Mouse (Mus musculus): ENCODE measurements around the gene Thtpa. TPM values are rescaled to one million over a fixed set of nuclear protein-coding genes. Genes with fewer than 3 reads are reported as not detected.

Thtpa gene
- total and polyA plus RNA-seq, 3 experiments, result 9.0 to 13.2 TPM; not detected in 1

DNA sequence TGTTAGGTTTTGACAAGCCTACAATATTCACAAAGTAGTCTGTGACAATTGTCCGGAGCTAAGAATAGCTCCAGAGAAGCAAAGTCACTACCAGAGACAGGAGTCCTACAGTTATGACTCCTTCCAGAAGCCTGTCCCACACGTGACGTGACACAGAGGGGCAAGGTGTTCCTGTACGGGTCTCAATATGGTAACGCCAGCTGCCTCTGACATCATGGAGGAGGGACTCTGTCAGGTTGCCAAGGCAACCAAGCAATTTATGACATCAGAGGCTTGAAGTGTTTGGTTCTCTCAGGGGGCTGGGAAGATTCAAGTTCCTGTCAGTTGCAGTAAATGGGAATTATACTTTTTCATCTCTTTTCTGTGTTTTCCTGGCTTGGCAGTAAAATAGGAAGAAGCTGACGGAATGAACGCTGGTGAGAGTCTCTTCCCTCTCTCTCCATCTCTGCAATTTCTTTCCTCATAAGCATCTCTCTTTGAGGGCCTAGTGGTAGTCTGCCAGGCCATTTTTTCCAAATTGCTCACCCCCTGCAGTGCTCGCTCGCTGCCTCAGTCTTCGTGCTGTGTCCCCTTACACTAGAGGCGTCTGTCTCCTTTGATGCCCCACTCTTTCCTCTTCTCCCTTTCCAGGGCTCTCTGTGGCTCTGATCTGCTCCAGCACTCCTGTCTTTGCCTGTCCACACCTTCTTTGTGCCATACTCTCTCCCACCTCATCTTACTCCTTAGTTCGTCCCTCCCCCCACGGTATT is 5.2 kb upstream of the Thtpa start:
- H3K9me3 ChIP-seq (replicated peaks; ENCODE audit: insufficient read depth, low read length), result no peaks in the 10 kb centered on the region
- TF ChIP-seq POLR2AphosphoS5 (IDR thresholded peaks at IDR 0.05; ENCODE audit: borderline replicate concordance, low read depth, low read length), result no peak
- no peak for TF ChIP-seq JUND (IDR thresholded peaks at IDR 0.05; ENCODE audit: low read depth, low read length)
- H3K27ac ChIP-seq (ENCODE audit: control insufficient read depth, low read depth, low read length), result no peak overlapping the region
- no peak overlapping the region for H3K9ac ChIP-seq (ENCODE audit: control insufficient read depth, low read depth, low read length, poor library complexity, severe bottlenecking)
- no peak overlapping the region for H3K4me3 ChIP-seq (ENCODE audit: control insufficient read depth in 1 of 2, insufficient read depth in 1 of 2, low read depth in 2 of 2, low read length in 2 of 2)
- DNase-seq (ENCODE audit: low read depth, low spot score), result no peak
- no peaks in the 10 kb centered on the region; the same call in 1 of the 2 replicates for H3K79me2 ChIP-seq (ENCODE audit: control insufficient read depth, insufficient read depth, low read length, poor library complexity)
- no peaks in the 10 kb centered on the region for H3K27me3 ChIP-seq (ENCODE audit: control insufficient read depth in 1 of 2, insufficient read depth in 2 of 2, low read length in 2 of 2)
- H3K36me3 ChIP-seq (ENCODE audit: control insufficient read depth in 1 of 2, insufficient read depth in 2 of 2, low read length in 2 of 2), result peaks cover 0 to 4% of the 10 kb centered on the region in 2 experiments; a peak in 1 of 4 replicates
- H3K4me1 ChIP-seq (ENCODE audit: control insufficient read depth in 1 of 2, insufficient read depth in 2 of 2, low read length in 2 of 2), result peaks cover 0 to 5% of the 10 kb centered on the region in 2 experiments; a peak in 2 of 4 replicates

DNA sequence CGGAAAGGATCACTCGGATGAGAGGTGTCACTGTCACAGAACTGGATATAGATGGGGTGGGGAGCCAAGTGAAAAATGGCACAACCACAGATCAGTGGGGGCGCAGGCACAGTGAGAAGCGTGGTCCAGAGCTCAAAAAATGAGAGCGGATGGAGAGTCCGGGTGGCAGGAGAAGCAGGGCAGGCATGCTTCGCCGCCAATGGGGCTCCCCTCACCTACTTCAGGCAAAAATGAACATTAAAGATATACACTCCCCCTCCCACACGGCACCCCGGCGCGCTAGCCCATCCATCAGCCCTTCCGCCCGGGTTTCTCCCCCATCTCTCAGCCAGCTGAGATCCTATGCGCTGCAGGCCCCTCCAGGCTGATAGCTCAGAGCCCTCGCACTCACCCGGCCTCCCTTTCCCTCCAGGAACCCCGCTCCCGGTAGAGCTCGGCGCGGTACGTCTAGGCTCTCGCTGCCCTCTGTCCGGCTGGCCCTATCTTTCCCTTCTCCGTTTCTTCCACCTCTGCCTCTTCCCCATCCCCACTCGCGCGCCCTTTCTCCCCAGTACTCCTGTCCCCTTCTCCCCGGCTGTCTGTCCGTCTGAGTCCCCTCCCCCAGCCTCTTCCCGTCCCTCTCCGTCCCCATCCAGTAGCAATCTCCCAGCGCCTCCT is 3.2 kb upstream of the Thtpa start:
- Histone ChIP-seq H3K27ac (ENCODE audit: control insufficient read depth, low read depth, low read length) (peak overlapping the region; percentile 31; the same call in 1 of the 2 replicates), H3K9ac (ENCODE audit: control insufficient read depth, low read depth, low read length, poor library complexity, severe bottlenecking) (peak overlapping the region; percentile 69), H3K27me3 (ENCODE audit: control insufficient read depth in 1 of 2, insufficient read depth in 2 of 2, low read length in 2 of 2) (no peaks in the 10 kb centered on the region), H3K79me2 (ENCODE audit: control insufficient read depth, insufficient read depth, low read length, poor library complexity) (peaks cover 7% of the 10 kb centered on the region), H3K4me1 (ENCODE audit: control insufficient read depth in 1 of 2, insufficient read depth in 2 of 2, low read length in 2 of 2) (peaks cover 0 to 12% of the 10 kb centered on the region in 2 experiments; a peak in 3 of 4 replicates), H3K9me3 (replicated peaks; ENCODE audit: insufficient read depth, low read length) (no peaks in the 10 kb centered on the region), H3K4me3 (ENCODE audit: control insufficient read depth in 1 of 2, insufficient read depth in 1 of 2, low read depth in 2 of 2, low read length in 2 of 2) (peak overlapping the region; percentile 92 to 99), H3K36me3 (ENCODE audit: control insufficient read depth in 1 of 2, insufficient read depth in 2 of 2, low read length in 2 of 2) (peaks cover 0 to 4% of the 10 kb centered on the region in 2 experiments; a peak in 1 of 4 replicates)
- DNase-seq (ENCODE audit: low read depth, low spot score), result no peak
- TF ChIP-seq GABPA (IDR thresholded peaks at IDR 0.05; ENCODE audit: low read depth, low read length) (no peak), POLR2A (IDR thresholded peaks at IDR 0.05; ENCODE audit: control insufficient read depth in 1 of 2, insufficient read depth in 1 of 2, low read depth in 1 of 2, low read length in 2 of 2, poor library complexity in 1 of 2) (0 out of 4 replicates have a peak, but pooled peaks of 1 of the 2 experiments have one; percentile 23)

GRCm38 (mm10) chr14:55092011-55092577 is 2.5 kb upstream of the Thtpa start, which contains the start of gene Zfhx2:
TSS of gene Zfhx2 (minus strand) at chr14:55092324.
- H3K36me3 ChIP-seq (ENCODE audit: control insufficient read depth in 1 of 2, insufficient read depth in 2 of 2, low read length in 2 of 2), result peaks cover 0 to 4% of the 10 kb centered on the region in 2 experiments; a peak in 1 of 4 replicates
- H3K4me3 ChIP-seq (ENCODE audit: control insufficient read depth in 1 of 2, insufficient read depth in 1 of 2, low read depth in 2 of 2, low read length in 2 of 2), result peak within 1 kb of the TSS; percentile 92 to 99
- DNase-seq (ENCODE audit: low read depth, low spot score), result peak; percentile 96
- peaks cover 0 to 12% of the 10 kb centered on the region in 2 experiments; a peak in 3 of 4 replicates for H3K4me1 ChIP-seq (ENCODE audit: control insufficient read depth in 1 of 2, insufficient read depth in 2 of 2, low read length in 2 of 2)
- no peaks in the 10 kb centered on the region for H3K27me3 ChIP-seq (ENCODE audit: control insufficient read depth in 1 of 2, insufficient read depth in 2 of 2, low read length in 2 of 2)
- peak within 1 kb of the TSS; percentile 69 for H3K9ac ChIP-seq (ENCODE audit: control insufficient read depth, low read depth, low read length, poor library complexity, severe bottlenecking)
- H3K9me3 ChIP-seq (replicated peaks; ENCODE audit: insufficient read depth, low read length), result no peaks in the 10 kb centered on the region
- peak within 1 kb of the TSS; percentile 60 for H3K27ac ChIP-seq (ENCODE audit: control insufficient read depth, low read depth, low read length)
- H3K79me2 ChIP-seq (ENCODE audit: control insufficient read depth, insufficient read depth, low read length, poor library complexity), result peaks cover 7% of the 10 kb centered on the region
- TF ChIP-seq ZC3H11A (IDR thresholded peaks at IDR 0.05; ENCODE audit: low read depth, low read length) (no peak), USF1 (IDR thresholded peaks at IDR 0.05; ENCODE audit: low read depth, low read length) (no peak), TCF12 (IDR thresholded peaks at IDR 0.05; ENCODE audit: low read depth, low read length) (no peak), POLR2AphosphoS5 (IDR thresholded peaks at IDR 0.05; ENCODE audit: borderline replicate concordance, low read depth, low read length) (no peak), ZKSCAN1 (IDR thresholded peaks at IDR 0.05; ENCODE audit: low read depth, low read length) (no peak), NRF1 (IDR thresholded peaks at IDR 0.05; ENCODE audit: insufficient read depth, low read depth, low read length, poor library complexity, severe bottlenecking) (peak; percentile 79), POLR2AphosphoS2 (IDR thresholded peaks at IDR 0.05; ENCODE audit: low read length) (no peak), KAT2A (conservative IDR thresholded peaks at IDR 0.05; ENCODE audit: low read depth, low read length) (no peak; the same call in 1 of the 2 replicates), MYB (IDR thresholded peaks at IDR 0.05; ENCODE audit: low read depth, low read length) (no peak), MXI1 (IDR thresholded peaks at IDR 0.05; ENCODE audit: low read depth, low read length) (no peak; the same call in 1 of the 2 replicates), SIN3A (IDR thresholded peaks at IDR 0.05; ENCODE audit: low read length) (peak; percentile 67), ELF1 (IDR thresholded peaks at IDR 0.05; ENCODE audit: low read depth, low read length) (peak; percentile 35), MYC (IDR thresholded peaks at IDR 0.05; ENCODE audit: low read depth, low read length) (no peak), TAL1 (IDR thresholded peaks at IDR 0.05; ENCODE audit: low read length) (no peak), CTCF (IDR thresholded peaks at IDR 0.05 in 2 of 3, conservative IDR thresholded peaks at IDR 0.05 in 1 of 3; ENCODE audit: control insufficient read depth in 1 of 3, insufficient read depth in 1 of 3, low read depth in 2 of 3, low read length in 3 of 3, poor library complexity in 1 of 3, severe bottlenecking in 1 of 3) (no peak), ZNF384 (IDR thresholded peaks at IDR 0.05; ENCODE audit: low read depth, low read length) (no peak), RCOR1 (IDR thresholded peaks at IDR 0.05; ENCODE audit: low read depth, low read length) (no peak), SMC3 (IDR thresholded peaks at IDR 0.05; ENCODE audit: low read depth, low read length) (no peak), MAX (IDR thresholded peaks at IDR 0.05; ENCODE audit: low read length) (0 out of 2 replicates have a peak, but pooled peaks have one; percentile 1), RAD21 (IDR thresholded peaks at IDR 0.05; ENCODE audit: low read depth, low read length) (no peak)

Measured in MEL (cell line).